Mouse (Mus musculus) gastrocnemius, adult 18-20 months (tissue): ENCODE results near the gene Hdac5. TPM values are rescaled to one million over a fixed set of nuclear protein-coding genes. Genes with fewer than 3 reads are reported as not detected.

Source experiments
- DNase-seq: peaks from one replicate; pipeline ENCODE4 v3.0.0; 2021; ENCODE audit warnings: low spot score
- total RNA-seq, 2 experiments: library from RNA; stranded (reverse); gene quantifications; 2 replicates each; pipeline ENCODE4 v1.2.3; 2021

The Hdac5 gene
- total RNA-seq, 2 experiments from 2014 or later = 73.6 to 104 TPM

DNA sequence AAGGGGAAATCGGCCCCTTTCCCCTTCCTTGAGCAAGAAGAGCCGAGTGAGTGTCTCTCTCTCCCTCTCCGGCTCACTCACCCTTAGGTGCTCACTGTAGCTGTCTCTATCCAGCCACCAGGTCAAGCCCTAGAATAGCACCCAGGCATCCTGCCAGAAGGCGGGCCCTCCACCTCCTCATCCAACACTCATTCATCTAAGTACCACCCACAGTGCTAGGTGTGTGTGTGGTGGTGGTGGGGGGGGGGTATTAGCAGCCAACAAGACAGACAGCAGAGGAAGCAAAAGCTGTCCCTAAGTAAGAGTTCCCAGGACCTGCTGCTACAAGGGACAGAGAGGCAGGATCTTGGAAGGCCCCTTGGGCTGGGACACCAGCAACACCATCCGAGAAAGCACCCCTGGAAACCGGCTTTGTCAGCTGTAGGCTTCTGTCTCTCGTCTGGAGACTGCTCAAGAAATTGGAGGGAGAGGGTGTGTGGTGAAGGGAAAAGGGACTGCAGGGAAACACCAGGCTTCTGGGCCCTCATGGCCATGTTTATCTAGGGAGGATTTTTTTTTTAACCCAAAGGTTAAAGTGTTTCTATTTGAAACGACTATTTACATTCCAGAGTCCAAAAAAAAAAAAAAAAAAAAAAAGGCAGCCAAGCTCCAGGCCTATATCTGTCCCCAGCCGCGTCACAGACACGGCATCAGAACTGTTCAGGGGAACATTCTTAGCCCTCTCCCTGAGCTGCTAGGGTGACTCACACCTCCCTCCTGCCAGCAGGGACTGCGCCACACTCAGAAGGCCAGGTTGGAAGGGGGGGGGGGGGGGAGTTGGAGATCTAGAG lies 13.7 kb downstream of the Hdac5 start:
- DNase-seq = peak; percentile 80

DNA sequence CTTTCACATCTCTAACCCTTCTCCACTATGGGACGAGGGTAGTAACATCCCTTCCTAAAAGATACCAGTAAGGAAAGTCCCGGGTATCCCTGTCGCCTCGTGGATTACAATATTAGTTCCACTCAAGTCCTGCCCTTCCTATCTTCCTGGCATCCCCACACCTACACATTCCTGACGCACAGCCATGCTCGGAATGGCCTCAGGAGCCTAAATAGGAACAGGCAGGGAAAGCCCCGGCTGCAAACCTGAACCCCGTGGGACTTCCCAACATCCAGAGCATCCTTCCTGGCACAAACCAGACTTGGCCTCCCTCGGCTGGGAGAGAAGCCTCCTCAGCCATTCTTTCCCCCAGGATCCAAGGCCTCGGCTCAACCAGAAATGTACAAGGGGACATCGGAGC lies 14.5 kb downstream of the Hdac5 start:
- DNase-seq = no peak

DNA sequence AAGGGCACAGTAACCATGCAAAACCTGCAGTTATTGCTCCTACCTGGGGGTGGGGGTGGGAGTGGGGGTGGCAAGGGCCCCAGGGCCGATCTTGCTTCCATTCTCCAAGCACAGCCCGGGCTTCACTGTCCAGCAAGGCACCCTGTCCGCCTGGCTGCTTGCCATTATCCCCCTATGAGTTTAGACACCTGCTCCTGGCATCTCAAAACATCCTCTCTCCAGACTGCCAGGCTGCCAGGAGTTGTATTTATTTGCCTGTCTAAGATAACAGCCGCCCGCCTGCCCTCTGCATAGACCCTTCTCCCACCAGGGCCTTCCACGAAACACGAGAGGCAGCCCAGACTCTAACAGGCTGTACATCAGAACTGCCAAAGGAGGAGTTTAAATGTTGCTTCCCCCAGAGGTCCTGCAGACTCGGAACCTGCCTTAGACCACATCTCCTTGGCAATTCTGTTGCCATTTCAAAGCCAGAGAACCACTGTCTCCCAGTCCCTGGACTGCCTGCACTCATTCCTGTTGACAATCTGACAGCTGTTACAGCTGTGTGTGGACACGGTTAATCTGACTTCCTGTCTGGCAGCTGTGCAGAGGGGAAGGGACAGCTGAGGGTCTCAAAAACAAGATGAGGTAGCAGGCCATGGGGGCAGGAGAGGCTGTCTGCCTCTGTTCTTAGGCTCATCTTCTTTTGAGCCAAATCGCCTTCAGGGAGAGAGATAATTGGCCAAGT lies 15.4 kb downstream of the Hdac5 start:
- DNase-seq = peak; percentile 57

DNA sequence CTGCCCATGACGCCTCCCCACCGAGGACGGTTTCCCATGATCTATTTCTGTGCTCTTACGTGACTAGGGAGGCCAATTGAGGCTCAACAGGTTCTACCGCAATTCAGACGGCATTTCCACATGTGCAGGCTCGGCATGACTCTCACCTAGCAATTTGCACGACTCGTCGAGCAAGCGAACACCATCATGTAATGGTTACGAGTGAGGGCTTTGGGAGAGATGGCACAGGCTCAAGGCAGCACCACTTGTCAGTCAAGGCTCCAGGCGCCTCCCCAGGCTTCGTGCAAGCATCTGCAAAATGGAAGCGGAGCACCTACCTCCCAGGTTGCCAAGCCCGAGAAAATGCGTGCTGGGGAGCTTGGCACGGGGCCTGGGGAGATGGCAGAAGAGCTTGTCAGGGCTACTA lies 18.0 kb downstream of the Hdac5 start:
- peak; percentile 67 for DNase-seq

DNA sequence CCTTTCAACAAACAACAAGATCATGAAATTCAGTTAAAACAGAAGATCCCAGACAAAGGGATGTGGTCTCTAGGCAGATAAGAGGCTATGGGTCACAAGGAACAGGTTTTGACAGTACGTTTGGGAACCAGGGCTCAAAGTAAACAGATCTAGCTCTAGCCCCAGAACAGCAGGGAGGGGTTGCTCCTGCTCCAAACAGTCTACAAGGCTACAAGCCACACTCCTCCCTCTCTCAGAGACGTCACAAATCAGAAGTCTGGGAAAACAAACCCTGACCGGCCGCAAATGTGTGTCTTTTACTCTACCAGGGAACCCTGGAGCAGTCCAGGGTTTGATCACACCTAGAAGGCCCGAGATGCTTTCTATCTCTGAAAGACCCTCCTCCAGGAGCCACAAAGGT lies 19.0 kb downstream of the Hdac5 start:
- DNase-seq = no peak

DNA sequence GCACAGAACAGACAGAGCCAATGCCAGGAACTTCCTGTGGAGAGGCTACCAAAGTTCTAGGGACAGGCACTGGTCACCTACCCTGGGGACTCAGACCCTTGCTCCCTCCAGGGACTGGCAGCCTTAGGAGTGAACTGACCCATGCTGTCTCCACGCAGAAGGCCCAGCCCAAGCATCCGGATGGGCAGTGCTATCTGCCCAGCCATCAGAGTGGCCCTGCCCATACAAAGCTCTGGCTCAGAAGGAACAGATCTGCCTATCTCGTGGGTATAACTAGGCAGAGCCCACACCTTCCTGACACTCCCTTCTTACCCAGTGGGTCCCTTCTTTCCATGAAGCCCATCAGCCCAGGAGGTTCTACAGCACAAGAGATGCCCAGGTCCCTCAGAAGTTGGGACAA lies 19.8 kb downstream of the Hdac5 start:
- DNase-seq = no peak

DNA sequence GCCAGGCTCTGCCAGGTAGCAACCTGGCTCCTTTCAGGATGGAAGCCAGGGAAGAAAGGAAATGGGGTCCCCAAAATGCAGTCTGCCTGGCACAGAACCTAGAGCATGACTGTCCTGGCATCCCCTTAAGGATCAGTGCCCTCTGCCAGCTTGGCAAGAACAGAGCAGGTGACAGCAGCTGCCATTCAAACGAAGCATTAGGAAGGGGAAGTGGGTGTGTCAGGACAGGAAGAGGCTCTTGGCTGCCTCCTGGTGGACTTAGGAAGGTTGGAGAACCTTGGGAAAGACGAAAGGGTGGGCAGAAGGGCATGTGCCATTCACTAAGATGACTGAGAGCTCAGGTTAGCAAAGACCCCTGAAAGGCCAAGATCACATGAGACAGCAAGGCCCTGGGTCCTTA lies 20.2 kb downstream of the Hdac5 start:
- peak; percentile 56 for DNase-seq

DNA sequence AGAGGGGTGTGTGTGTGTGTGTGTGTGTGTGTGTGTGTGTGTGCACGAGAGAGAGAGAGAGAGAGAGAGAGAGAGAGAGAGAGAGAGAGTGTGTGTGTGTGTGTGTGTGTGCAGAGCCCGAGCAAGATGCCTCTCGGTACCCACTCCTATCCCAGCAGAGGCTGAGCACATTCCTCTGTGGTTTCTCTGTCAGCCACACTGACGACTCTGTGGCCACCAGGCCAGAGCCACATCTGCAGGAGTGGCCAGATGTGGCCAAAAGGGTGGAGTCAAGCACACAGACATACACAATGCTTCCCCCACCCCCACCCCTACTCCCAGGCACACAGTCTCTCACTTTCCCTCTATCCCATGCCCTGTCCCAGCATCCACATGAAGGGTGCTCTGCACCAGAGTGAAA lies 21.1 kb downstream of the Hdac5 start:
- no peak for DNase-seq

DNA sequence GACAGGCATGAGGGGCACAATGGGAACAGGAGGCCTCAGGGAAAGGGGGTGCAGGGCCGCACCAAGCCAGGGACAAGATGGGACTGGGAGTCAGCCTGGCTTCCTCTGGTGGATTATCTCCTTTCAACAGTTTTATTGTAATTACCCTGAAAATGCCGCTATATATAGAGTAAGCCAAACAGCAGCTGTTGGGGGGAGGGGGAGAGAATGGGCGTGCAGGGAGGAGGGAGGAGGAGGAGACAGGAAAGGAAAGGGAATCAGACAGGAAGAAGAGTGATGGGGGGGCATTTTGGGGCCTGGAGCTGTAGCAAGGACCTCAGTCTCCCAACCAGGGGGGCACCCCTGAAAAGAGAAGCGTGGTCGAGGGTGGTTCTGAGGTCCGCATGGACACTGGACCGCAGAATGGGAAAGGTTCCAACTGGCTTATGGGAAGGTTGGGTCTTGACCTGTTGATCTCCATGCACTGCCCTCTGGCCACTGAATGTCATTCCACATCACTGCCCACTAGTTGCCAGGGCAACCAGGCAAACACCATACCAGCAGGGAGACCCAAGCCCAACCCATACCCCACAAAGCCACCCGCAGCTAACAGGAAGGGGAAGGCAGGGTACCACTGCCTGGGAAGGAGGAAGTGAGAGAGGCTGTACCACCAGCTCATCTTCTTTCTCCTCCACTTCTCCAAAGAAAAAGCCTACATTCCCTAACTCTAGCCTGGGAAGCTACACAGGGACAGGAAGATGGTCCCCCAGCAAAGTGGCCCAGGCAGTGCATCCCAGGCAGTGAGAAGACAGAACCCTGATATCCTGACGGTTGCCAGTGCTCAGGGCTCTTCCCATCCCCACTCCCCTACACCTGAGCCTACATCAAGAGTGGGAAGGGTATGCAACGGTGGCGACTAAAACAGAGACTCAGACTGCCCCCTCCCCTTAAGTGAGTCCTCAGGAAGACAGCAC lies 21.9 kb downstream of the Hdac5 start:
- DNase-seq = no peak

DNA sequence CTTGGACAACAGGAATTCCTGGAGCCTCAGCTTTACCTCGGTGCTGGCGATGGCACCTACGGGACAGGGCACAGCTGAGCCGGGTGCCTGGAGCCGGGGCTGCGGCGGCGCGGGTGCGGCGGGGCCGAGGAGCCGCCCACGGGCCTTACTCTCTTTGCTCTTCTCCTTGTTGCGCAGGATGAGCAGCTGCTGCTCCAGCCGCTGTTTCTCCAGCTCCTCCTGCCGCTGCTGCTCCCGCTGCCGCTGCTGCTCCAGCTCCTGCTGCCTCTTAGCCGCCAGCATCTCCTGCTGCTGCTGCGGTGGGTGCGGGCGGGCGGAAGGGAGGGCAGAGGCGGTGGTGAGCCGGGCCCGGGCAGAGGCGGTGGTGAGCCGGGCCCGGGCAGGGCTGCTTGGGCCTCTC lies 23.5 kb downstream of the Hdac5 start:
- DNase-seq = no peak

DNA sequence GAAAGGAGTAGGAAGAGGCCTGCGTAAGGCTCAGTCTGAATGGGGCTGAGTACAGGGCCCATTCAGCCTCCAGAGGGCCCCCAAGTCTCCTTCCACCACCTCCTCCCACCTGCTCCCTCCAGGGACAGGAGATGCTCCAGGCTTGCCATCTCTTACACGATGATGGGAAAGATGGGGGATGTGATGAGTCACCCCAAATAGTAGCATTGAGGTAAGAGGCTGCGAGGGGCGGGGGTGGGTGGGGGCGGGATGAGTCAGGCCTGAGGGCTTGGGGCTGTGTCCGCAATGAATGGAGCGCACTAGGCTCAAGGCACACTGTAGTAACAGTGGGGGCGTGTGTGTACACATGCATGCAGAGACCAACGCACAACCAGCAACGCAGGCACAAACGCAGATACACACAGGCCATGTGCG lies 28.6 kb downstream of the Hdac5 start:
- no peak for DNase-seq

DNA sequence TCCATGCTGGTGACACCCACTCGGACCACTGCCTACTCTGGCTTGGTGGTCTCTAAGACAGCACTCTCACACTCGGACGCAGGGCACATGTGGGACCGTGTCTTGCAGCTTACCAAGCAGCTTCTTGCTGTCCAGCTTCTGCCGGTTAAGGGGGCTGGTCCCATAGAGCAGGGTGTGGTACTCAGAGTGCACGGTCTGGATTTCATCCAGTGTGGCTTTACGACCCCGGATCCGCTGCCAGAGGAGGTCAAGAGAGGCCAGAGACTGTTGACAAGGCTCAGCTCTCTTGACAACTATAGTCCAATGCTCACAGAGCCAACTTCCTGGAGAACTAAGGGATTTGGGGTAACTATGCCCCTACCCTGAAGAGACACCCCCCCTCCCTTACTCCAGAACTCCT lies 30.1 kb downstream of the Hdac5 start:
- DNase-seq = no peak

DNA sequence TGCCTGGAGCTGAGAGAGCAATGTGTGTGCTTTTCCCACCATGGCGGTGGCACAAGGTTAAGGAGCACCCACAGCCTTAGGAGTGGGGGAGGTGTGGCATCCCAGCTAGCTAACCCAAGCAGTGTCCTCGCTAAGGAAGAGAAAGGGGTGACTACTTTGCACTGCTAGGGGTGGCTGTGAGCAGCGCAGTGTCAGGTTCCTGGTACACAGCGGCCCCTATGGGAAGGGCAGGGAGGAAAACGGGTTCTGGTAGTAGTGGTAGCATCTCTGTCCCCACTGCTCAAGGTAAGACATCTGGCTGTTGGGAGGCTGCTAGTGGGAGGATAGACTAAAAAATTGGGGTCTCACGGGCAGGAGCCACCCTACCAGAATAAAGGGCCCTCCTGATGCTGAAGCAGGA lies 31.7 kb downstream of the Hdac5 start:
- no peak for DNase-seq

DNA sequence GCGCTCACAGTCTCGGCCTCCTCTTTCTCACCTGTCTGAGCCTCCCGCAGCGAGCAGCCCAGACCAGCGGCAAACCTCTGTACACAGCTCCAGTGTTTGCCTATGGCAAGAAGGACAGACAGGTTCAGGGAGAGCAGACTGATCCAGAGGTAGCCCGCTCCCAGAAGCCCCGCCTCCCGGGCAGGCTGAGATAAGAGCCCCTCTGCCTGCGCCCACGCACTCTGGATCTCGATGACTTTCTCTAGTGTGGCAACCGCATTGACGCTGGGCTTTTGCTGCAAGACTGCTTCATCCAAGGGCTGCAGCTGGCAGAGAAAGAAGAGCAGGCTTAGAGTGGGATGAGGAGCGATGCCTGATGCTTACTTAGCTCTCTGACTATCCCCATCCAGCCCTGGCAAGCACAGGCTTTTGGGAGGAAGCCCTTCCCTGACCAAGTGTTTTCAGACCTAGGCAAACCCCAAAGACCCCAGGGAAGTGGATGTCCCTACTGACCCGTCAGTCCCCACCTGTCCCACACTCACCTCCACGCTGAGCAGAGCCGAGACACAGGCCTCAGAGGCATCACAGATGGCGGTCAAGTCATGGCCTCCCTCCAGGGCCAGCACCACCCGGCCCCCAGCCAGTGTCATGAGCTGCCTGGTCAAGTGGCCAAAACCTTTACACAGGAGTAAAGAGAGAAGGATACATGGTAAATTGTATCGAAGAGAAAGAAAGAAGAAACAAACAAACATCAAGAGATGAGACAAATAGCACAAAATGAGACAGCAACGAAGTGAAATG lies 33.8 kb downstream of the Hdac5 start:
- no peak for DNase-seq

DNA sequence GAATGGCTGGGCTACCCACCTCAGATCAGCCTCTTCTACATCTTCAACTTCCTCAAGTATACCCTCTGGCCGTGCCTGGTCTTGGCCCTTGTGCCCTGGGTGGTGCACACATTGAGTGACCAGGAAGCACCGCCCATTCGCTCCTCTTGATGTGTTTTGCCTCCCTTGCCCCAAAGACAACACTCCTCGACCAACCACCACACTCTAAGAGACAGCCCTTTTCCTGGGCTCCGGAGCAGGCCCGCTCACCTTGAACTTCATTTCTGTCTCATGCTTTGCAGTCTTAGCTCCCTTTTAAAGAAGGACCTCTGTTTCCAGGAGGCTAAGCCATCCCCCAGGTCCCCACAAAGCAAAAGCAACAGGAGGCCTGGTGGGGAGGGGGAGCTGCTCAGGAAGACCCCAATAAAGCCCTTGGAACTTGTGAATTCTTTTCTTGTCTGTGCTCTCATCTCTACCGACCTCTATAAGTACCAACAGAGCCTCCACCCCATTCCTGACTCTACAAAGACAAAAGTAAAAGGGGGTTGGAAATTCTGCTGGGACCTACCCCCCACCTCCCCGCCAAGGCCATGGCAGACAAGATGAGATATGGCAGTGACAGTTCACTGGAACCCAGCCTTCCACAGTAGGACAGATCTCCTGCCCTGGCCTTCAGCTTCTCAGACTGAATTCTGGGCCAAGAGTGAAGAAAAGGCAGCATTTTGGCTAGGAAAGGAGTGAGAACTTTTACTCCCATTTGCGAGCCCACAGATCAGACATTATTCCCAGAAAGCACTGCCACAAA lies 36.1 kb downstream of the Hdac5 start:
- DNase-seq = no peak

DNA sequence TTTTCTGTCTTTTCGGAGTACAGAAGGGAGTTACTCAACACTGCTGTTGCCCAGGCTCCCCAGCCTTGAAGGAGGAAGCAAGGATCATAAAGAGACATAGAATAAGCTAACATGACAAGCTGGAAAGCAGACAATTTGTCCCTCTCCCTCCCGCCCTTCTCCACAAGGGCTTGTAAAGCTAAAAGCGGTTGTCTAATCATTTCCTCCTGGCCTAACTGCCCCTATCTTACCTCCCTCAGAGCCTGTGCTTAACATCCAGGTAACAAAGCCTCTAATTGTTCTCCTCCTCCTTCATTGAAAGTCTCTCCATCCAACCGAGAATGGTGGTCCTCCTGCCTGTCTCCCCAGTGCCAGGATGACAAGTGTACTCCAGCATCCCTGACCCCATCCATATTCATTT lies 39.1 kb downstream of the Hdac5 start:
- DNase-seq = no peak

DNA sequence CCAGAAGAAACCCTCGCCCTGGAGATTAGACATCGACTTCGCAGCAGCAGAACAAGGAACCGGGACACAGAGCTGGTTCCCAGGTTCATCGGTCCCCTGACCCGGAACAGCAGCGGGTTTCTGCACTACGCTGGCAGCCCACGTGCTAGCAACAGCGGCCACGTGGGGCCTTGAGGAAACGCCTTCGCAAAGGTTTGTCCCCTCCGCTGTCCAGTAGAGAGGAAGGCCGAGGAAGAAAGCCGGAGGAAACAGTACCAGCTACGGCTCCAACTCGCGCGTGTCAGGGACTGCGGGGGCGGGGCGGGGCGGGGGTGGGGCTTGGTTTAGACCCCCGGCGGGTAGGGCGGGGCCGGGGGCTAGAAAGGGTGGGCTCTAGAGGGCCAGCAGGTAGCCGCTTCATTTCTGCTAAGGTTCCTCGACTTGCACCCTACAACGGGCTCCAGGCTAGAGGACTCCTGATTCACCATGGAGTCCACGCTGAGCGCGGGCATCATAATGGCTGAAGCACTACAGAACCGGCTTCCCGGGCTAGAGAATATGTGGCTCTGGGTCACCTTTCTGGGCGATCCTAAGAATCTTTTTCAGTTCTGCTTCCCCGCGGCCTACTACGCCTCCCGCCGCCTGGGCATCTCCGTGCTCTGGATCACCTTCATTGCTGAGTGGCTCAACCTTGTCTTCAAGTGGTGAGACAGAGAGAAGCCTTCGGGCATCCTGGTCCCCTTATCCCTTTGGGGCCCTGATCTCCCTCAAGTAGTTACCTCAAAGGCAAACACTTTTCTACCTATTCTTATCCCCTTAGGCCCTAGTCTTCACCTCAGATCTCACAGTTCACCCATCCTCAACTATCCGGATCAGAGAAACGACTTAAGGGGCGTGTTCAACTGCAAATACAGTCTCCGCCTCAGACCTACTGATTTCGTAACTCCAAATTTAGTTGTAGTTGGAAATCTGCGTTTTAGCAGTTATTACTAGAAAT lies 40.2 kb downstream of the Hdac5 start, which contains the start of gene G6pc3:
TSS of gene G6pc3 (plus strand) at position 160 of the 976 bp plus-strand sequence.
- peak; percentile 95 for DNase-seq

DNA sequence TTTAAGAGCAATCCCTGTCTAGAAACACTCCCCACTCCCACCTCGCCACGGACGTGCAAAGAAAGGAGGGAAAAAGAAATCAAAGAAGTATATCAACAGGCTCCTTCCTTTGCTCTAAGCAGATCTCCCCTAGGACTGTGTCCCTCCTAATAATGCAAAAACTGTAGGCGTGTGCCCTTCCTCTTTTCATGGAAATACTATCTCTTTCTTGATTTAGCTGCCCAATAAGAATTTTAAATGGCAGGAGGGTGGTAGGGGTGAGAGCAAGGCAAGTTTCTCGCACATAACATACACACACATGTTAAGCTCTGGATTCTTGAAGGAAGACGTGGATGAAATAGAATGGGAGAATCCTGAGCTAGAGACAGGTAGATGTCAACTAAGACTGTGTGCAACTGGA lies 41.0 kb downstream of the Hdac5 start:
- DNase-seq = no peak

DNA sequence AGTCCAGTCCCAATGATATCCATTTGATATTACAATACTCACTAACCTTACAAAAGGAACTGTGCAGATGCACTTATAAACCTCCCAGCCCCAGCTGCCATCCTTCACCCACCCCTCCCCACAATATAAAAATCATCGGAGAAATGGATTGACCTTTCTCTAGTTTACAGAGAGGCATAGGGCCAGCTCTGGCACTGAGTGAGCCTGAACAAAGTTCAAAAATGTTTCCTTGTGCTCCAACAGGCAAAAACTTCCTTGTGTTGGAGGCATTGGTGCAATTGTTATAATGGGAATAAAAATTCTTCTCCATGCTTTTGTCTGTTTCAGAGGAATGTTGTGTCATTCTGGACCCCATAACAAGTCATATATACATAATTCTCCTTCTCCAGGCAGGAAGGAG lies 43.7 kb downstream of the Hdac5 start:
- no peak for DNase-seq
